Mouse (Mus musculus) heart, postnatal 0 days (tissue): ENCODE data around the gene Brpf1. TPM values are rescaled to one million over a fixed set of nuclear protein-coding genes. Genes with fewer than 3 reads are reported as not detected.

Experiments
- ATAC-seq: fragments of 200-750 bp; cut with Nextera tagmentation; 2 replicates; pipeline ENCODE4 v1.8.0; 2017; ENCODE audit warnings: low read depth, moderate number of reproducible peaks, moderate library complexity; ENCODE audit not compliant: insufficient read depth
- DNase-seq: peaks from one replicate; pipeline ENCODE4 v3.0.0-alpha.2; 2016; ENCODE audit warnings: low spot score
- H3K27ac ChIP-seq: fragments of 300-500 bp; sonication (generic); 2 replicates; pipeline ENCODE4 v1.5.1; 2014; ENCODE audit warnings: low read depth, mild to moderate bottlenecking
- H3K27me3 ChIP-seq: fragments of 300-500 bp; sonication (generic); 2 replicates; pipeline ENCODE4 v1.6.1; 2014; ENCODE audit warnings: low read length, mixed read lengths; ENCODE audit not compliant: control insufficient read depth, insufficient read depth
- H3K36me3 ChIP-seq: fragments of 300-500 bp; sonication (generic); replicated peaks from 2 replicates; pipeline ENCODE4 v1.6.1; 2014; ENCODE audit warnings: low read length, mixed read lengths; ENCODE audit not compliant: control insufficient read depth, insufficient read depth
- H3K4me1 ChIP-seq: fragments of 300-500 bp; sonication (generic); 2 replicates; pipeline ENCODE4 v1.6.1; 2014; ENCODE audit warnings: antibody characterized with exemption; ENCODE audit not compliant: control insufficient read depth, insufficient read depth
- H3K4me2 ChIP-seq: fragments of 300-500 bp; sonication (generic); 2 replicates; pipeline ENCODE4 v1.6.1; 2014; ENCODE audit warnings: low read depth, mild to moderate bottlenecking, low read length, moderate library complexity
- H3K4me3 ChIP-seq: fragments of 300-500 bp; sonication (generic); 2 replicates; pipeline ENCODE4 v1.5.1; 2014; ENCODE audit warnings: low read depth, low read length
- H3K9ac ChIP-seq: fragments of 300-500 bp; sonication (generic); replicated peaks from 2 replicates; pipeline ENCODE4 v1.6.1; 2014; ENCODE audit warnings: low read depth, low read length, mixed read lengths
- H3K9me3 ChIP-seq: fragments of 300-500 bp; sonication (generic); replicated peaks from 2 replicates; pipeline ENCODE4 v1.6.1; 2016; ENCODE audit warnings: low read length; ENCODE audit not compliant: control insufficient read depth
- CTCF ChIP-seq: IDR thresholded peaks from 2 replicates; pipeline ENCODE4 v1.5.1; 2016; ENCODE audit warnings: antibody characterized with exemption, control low read depth, low read depth
- EP300 ChIP-seq: IDR thresholded peaks from 2 replicates; pipeline ENCODE4 v1.6.1; 2016; ENCODE audit warnings: antibody characterized with exemption, low read depth
- WGBS: fragments of 180-500 bp; shearing (Covaris S2); extraction: QIAGEN DNeasy Blood & Tissue Kit; methylation state at CpG from one replicate; pipeline ENCODE4 v1.1.7; 2014; 5-methylcytosine and 5-hydroxymethylcytosine counted together
- polyA plus RNA-seq: library from polyadenylated mRNA; unstranded; fragments of >200 nt; fragmentation: Nextera tagmentation; extraction: Ambion mirVana; gene quantifications from 2 replicates; pipeline ENCODE4 v1.2.1, GENCODE M21; 2015
- total RNA-seq: library from RNA; depleted of rRNA; stranded (reverse); fragments of >200 nt; gene quantifications from 2 replicates; pipeline ENCODE4 v1.2.3, GENCODE M21; 2014; ENCODE audit warnings: low replicate concordance; rRNA removed

Gene Brpf1
- total and polyA plus RNA-seq, 2 experiments from 2014 or later = 6.4 to 15.2 TPM

DNA sequence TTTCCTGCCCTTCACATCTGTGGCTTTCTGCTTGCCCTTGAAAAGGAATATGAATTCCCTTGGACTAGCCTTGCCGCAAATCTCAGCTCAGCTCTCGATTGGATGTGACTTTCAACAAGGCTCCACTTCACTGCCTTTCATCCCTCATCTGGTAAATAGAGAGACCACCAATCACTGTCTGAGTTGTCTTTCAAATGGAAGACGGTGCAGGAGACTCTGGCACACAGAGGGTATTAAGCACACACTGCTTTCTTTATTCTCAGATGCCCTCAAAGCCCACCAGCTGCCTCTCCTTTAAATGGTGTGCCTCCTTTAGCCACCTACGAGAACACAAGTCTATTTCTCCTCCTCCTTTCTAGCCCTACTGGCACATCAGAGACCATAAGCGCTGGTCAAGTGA, 61.6 kb downstream of the Brpf1 start:
- Histone ChIP-seq H3K4me2 (no peak overlapping the region), H3K36me3 (peaks cover 72% of the 10 kb centered on the region), H3K27ac (no peak overlapping the region), H3K4me1 (no peaks in the 10 kb centered on the region), H3K4me3 (no peak overlapping the region), H3K27me3 (no peaks in the 10 kb centered on the region), H3K9me3 (no peaks in the 10 kb centered on the region), H3K9ac (no peak overlapping the region)
- WGBS = 82% methylated on average over 5 of the region's 5 CpGs
- TF ChIP-seq CTCF = no peak
- TF ChIP-seq EP300 = no peak
- no peak for ATAC-seq
- no peak for DNase-seq

DNA sequence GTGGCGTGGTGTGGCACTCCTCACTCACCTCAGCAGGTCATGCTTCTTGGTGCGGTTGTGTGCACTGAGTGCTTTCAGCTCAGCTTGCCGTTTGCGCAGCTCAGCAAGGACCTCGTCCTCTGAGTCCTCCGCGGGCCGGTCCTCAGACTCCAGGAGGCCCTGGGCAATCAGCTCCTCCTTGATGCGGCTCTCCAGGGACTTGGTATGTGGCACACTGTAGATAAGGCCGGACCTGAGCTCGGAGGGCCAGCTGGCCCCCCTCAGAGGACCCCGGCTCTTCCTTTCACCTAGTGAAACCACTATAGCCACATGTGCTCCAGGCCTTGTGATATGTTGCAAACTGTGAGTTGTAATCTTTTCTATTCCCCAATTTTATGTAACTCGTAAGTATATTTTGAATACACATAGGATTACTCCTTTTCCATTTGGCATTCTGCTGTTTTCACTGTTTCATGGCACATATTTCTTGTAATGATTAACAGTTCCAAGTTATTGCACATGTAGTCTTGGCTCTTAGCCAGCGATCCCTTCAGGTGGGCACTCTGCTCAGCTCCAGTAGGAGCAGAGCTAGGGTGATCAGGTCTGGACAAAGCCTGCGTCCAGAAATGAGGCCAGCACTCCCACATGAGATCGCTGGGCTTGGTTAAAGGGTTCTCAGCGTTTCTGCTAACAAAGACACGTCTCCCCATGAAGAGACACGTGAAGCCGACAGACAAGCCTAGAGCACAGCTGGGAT, 63.4 kb downstream of the Brpf1 start:
- 88% methylated on average over 20 of the region's 20 CpGs for WGBS
- Histone ChIP-seq H3K9ac (no peak overlapping the region), H3K36me3 (peaks cover 90% of the 10 kb centered on the region), H3K27ac (no peak overlapping the region), H3K9me3 (no peaks in the 10 kb centered on the region), H3K4me1 (no peaks in the 10 kb centered on the region), H3K4me3 (no peak overlapping the region), H3K4me2 (no peak overlapping the region), H3K27me3 (no peaks in the 10 kb centered on the region)
- no peak for TF ChIP-seq EP300
- TF ChIP-seq CTCF = no peak
- ATAC-seq (no peak), DNase-seq (no peak)

- Histone ChIP-seq H3K27ac (no peak overlapping the region), H3K4me1 (peaks cover under 1% of the 10 kb centered on the region; the same call in 1 of the 2 replicates), H3K9ac (no peak overlapping the region), H3K27me3 (no peaks in the 10 kb centered on the region), H3K4me2 (no peak overlapping the region), H3K36me3 (peaks cover 73% of the 10 kb centered on the region), H3K4me3 (no peak overlapping the region), H3K9me3 (no peaks in the 10 kb centered on the region)
- WGBS = 82% methylated on average over 4 of the region's 4 CpGs
- TF ChIP-seq EP300 (no peak), CTCF (no peak)
- ATAC-seq (no peak), DNase-seq (no peak)
Observed at GRCm38 (mm10) chr6:113373491-113373890, 66.6 kb downstream of the Brpf1 start.

Other genes with a start within 250 kb of the Brpf1 start
- gene Setd5, start 229.8 kb upstream of the Brpf1 start, total RNA-seq = 55.0 and 62.3 TPM in 2 replicates
- gene Setd5, start 229.8 kb upstream of the Brpf1 start, polyA plus RNA-seq = 27.5 and 28.1 TPM in 2 replicates
- gene Lhfpl4, start 111.8 kb upstream of the Brpf1 start, total RNA-seq = 0.38 TPM in 1 of 2 replicates, not detected in the other
- gene Lhfpl4, start 111.8 kb upstream of the Brpf1 start, polyA plus RNA-seq = 0.22 and 0.25 TPM in 2 replicates
- gene Mtmr14, start 69.3 kb upstream of the Brpf1 start, total RNA-seq = 26.9 and 49.5 TPM in 2 replicates
- 14.3 and 17.5 TPM in 2 replicates for gene Mtmr14, start 69.3 kb upstream of the Brpf1 start, polyA plus RNA-seq
- not detected in 2 replicates for gene Cpne9, start 24.8 kb upstream of the Brpf1 start, total RNA-seq
- 0.04 TPM in 1 of 2 replicates, not detected in the other for gene Cpne9, start 24.8 kb upstream of the Brpf1 start, polyA plus RNA-seq
- 8.0 and 12.6 TPM in 2 replicates for gene Ogg1, start 19.8 kb downstream of the Brpf1 start, total RNA-seq
- gene Ogg1, start 19.8 kb downstream of the Brpf1 start, polyA plus RNA-seq = 6.4 and 7.0 TPM in 2 replicates
- gene Camk1, start 36.8 kb downstream of the Brpf1 start, total RNA-seq = 105 and 115 TPM in 2 replicates
- gene Camk1, start 36.8 kb downstream of the Brpf1 start, polyA plus RNA-seq = 94.5 and 98.4 TPM in 2 replicates
- 11.6 and 45.1 TPM in 2 replicates for gene Tada3, start 70.7 kb downstream of the Brpf1 start, total RNA-seq
- 28.9 and 30.2 TPM in 2 replicates for gene Tada3, start 70.7 kb downstream of the Brpf1 start, polyA plus RNA-seq
- gene Arpc4, start 71.0 kb downstream of the Brpf1 start, total RNA-seq = 129 and 146 TPM in 2 replicates
- 201 and 203 TPM in 2 replicates for gene Arpc4, start 71.0 kb downstream of the Brpf1 start, polyA plus RNA-seq
- 2.5 and 10.4 TPM in 2 replicates for gene Ttll3, start 82.1 kb downstream of the Brpf1 start, total RNA-seq
- 0.64 and 0.97 TPM in 2 replicates for gene Ttll3, start 82.1 kb downstream of the Brpf1 start, polyA plus RNA-seq
- gene Rpusd3, start 112.2 kb downstream of the Brpf1 start, total RNA-seq = 15.0 and 23.2 TPM in 2 replicates
- gene Rpusd3, start 112.2 kb downstream of the Brpf1 start, polyA plus RNA-seq = 12.8 and 15.5 TPM in 2 replicates
- gene Cidec, start 128.6 kb downstream of the Brpf1 start, total RNA-seq = 0.35 TPM in 1 of 2 replicates, not detected in the other
- gene Cidec, start 128.6 kb downstream of the Brpf1 start, polyA plus RNA-seq = 0.11 TPM in 1 of 2 replicates, not detected in the other
- 15.3 and 40.6 TPM in 2 replicates for gene Jagn1, start 135.4 kb downstream of the Brpf1 start, total RNA-seq
- 52.4 and 56.6 TPM in 2 replicates for gene Jagn1, start 135.4 kb downstream of the Brpf1 start, polyA plus RNA-seq
- gene Il17re, start 151.3 kb downstream of the Brpf1 start, total RNA-seq = 0.70 and 2.2 TPM in 2 replicates
- 0.85 and 0.91 TPM in 2 replicates for gene Il17re, start 151.3 kb downstream of the Brpf1 start, polyA plus RNA-seq
- 20.3 and 22.1 TPM in 2 replicates for gene Il17rc, start 164.3 kb downstream of the Brpf1 start, total RNA-seq
- 11.6 and 12.1 TPM in 2 replicates for gene Il17rc, start 164.3 kb downstream of the Brpf1 start, polyA plus RNA-seq
- gene Creld1, start 176.2 kb downstream of the Brpf1 start, total RNA-seq = 27.1 and 34.5 TPM in 2 replicates
- 27.5 and 32.1 TPM in 2 replicates for gene Creld1, start 176.2 kb downstream of the Brpf1 start, polyA plus RNA-seq
- not detected in 2 replicates for gene Prrt3, start 194.8 kb downstream of the Brpf1 start, total RNA-seq
- gene Prrt3, start 194.8 kb downstream of the Brpf1 start, polyA plus RNA-seq = 0.07 and 0.20 TPM in 2 replicates
- gene Emc3, start 224.5 kb downstream of the Brpf1 start, total RNA-seq = 68.9 and 78.3 TPM in 2 replicates
- gene Emc3, start 224.5 kb downstream of the Brpf1 start, polyA plus RNA-seq = 79.4 and 82.9 TPM in 2 replicates
- 9.0 and 14.5 TPM in 2 replicates for gene Fancd2, start 224.5 kb downstream of the Brpf1 start, total RNA-seq
- 1.9 and 2.4 TPM in 2 replicates for gene Fancd2, start 224.5 kb downstream of the Brpf1 start, polyA plus RNA-seq